Mouse (Mus musculus) Muller cell, postnatal 12 days (primary cell): ENCODE measurements around the gene Drg1.
A peak's percentile ranks its signal among the peaks of the same experiment; 100 is the strongest.
"Not testable (repeated sequence)": the region's sequence is repeated elsewhere in the genome, so short reads cannot be mapped to it uniquely, and the experiment has no call there.

ENCODE experiments used
- DNase-seq: peaks from one replicate; pipeline ENCODE4 v3.0.0-alpha.2; 2015; ENCODE audit errors: inconsistent ontology term

Gene Drg1

GRCm38 (mm10) chr11:3167129-3167528 lies 99.1 kb downstream of the Drg1 start:
- DNase-seq: not testable (repeated sequence)

DNA sequence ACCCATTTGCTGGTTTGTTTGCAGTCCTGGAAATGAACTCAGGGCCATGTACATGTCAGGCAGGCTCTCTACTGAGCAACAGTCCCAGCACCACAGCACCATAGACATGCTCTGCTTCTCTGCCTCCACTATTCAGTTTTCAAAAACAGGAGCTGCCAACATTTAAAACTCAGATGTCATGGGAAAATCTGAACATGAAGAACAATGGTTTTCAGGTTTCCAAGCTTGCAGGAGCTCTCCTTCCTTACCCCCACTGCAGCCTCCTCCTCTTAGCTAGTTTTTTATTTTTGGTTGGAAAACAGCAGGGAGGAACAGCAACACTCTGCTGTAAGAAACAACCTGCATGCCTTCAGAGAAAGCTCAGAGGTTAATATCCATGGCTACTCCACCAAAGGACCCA lies 99.9 kb downstream of the Drg1 start:
- DNase-seq: peak; percentile 26

- peak; percentile 25 for DNase-seq
Observed at GRCm38 (mm10) chr11:3165210-3165782, 100.9 kb downstream of the Drg1 start.

- not testable (repeated sequence) for DNase-seq
Observed at GRCm38 (mm10) chr11:3163661-3164060, 102.6 kb downstream of the Drg1 start.

- not testable (repeated sequence) for DNase-seq
Observed at GRCm38 (mm10) chr11:3163122-3163521, 103.1 kb downstream of the Drg1 start.

- DNase-seq: not testable (repeated sequence)
Observed at GRCm38 (mm10) chr11:3162236-3162897, 103.8 kb downstream of the Drg1 start.

GRCm38 (mm10) chr11:3161370-3161769 lies 104.8 kb downstream of the Drg1 start:
- not testable (repeated sequence) for DNase-seq

GRCm38 (mm10) chr11:3158800-3159199 lies 107.4 kb downstream of the Drg1 start:
- DNase-seq: not testable (repeated sequence)

GRCm38 (mm10) chr11:3157996-3158395 lies 108.2 kb downstream of the Drg1 start:
- peak; percentile 50 for DNase-seq

- DNase-seq: not testable (repeated sequence)
Observed at GRCm38 (mm10) chr11:3156991-3157390, 109.2 kb downstream of the Drg1 start.

- DNase-seq: peak; percentile 42
Observed at GRCm38 (mm10) chr11:3153666-3154397, 112.4 kb downstream of the Drg1 start.

- DNase-seq: not testable (repeated sequence)
Observed at GRCm38 (mm10) chr11:3151358-3151757, 114.9 kb downstream of the Drg1 start.

GRCm38 (mm10) chr11:3150677-3151003 lies 115.6 kb downstream of the Drg1 start:
- DNase-seq: not testable (repeated sequence)

- DNase-seq: not testable (repeated sequence)
Observed at GRCm38 (mm10) chr11:3150003-3150676, 116.1 kb downstream of the Drg1 start.

- DNase-seq: not testable (repeated sequence)
Observed at GRCm38 (mm10) chr11:3149471-3149870, 116.7 kb downstream of the Drg1 start.

- DNase-seq: not testable (repeated sequence)
Observed at GRCm38 (mm10) chr11:3146806-3147205, 119.4 kb downstream of the Drg1 start.

- DNase-seq: not testable (repeated sequence)
Observed at GRCm38 (mm10) chr11:3145359-3146165, 120.7 kb downstream of the Drg1 start.

DNA sequence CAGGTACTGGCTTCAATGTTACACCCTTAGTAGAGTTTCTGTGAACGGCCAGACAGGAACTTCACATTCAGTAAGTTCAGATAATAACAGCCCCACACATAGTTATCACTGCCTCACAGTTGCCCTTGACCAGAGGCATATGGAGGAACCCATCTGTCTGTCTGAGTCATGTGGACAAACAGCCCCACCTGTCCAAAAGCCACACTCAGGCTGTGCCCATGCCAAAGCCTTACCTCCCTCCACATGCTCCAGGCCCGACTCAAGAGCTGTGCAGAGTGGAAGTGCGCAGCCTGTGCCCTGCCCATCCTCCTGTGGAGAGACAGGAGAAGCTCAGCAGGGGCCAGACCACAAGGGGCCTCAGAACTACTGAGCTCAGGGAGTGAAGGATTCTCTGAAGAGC lies 122.2 kb downstream of the Drg1 start:
- not testable (repeated sequence) for DNase-seq

- not testable (repeated sequence) for DNase-seq
Observed at GRCm38 (mm10) chr11:3142413-3142812, 123.8 kb downstream of the Drg1 start.

- DNase-seq: not testable (repeated sequence)
Observed at GRCm38 (mm10) chr11:3140967-3141535, 125.2 kb downstream of the Drg1 start.

DNA sequence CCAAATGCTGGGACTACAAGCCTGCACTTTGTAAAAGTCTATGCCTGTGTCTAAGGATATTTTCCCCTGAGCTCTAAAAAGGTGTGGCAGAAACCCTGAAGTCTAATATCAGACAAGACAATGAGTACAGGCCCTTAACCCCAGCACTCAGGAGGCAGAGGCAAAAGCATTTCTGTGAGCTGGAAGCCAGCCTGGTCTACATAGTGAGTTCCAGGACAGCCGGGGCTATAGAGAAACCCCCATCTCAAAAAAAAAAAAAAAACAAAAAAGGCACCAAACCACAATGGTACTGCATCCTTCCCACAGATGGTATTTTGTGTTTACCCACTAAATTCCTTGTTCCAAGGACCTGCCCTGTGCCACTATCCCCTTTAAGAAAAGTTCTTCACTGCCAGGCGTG lies 127.9 kb downstream of the Drg1 start:
- DNase-seq: not testable (repeated sequence)
